11 mouse cellular contexts compared by ENCODE assay signal in the genomic region with DNA sequence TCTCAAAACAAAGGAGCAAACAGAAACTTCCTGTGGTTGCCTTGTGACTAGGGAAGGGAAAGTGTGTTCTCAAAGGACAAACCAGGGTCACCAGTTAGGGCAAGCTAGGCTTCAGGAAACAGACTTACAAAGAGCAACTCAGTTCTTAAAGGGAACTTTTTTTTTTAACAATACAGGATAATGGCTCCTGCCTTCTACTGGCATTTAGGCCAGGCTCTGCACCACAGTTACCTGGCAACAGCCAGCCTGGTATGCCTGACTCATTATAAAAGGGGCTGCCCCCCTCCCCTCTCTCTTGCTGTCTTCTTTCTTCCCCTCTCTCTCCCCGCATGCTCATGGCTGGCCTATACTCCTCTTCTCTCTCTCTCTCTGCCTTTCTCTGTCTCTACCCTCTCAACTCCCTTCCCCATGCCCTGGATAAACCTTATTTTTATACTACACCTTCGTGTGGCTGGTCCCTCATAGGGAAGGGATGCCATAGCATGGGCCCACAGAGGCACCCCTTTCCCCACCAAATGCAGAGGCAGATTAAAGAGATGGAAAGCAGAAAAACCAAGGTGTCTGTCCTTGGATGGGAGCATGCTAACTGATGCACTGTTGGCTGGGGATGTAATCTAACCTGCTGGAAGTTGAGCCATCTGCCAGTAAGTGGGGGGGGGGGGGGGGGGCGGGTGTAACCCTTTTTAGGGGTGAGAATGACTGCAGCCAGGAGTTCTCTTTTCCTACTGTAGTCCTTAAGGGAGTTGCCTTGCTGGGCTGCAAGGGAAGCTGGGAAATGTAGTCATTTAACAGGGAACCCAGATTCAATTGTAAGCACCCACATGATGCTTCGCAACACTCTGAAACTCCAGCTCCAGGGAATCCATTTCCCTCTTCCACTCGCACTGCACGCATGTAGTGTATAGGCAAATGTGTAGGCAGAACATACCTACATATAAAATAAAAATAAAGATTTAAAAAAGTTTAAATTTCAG. TPM values are rescaled to one million over a fixed set of nuclear protein-coding genes. Genes with fewer than 3 reads are reported as not detected.
DNase-seq lines count a peak whose midpoint lies in the region; ATAC-seq and TF ChIP-seq lines count a peak whose summit lies in the region.
"Had no signal": no experiment of that assay in that cellular context is flagged by ENCODE, and none has a peak within 500 bp of the region (broad histone marks: within the 10 kb centered on the region; RNA-seq: fewer than 3 reads in every experiment).

No protein-coding gene starts in this region.

- ATAC-seq in forebrain, embryonic 13.5 days, result peak; percentile 77; the same call in 1 of the 2 replicates
- ATAC-seq in midbrain, embryonic 11.5 days (ENCODE audit: low FRiP score), result peak; percentile 93

- TF ChIP-seq EP300 in heart, adult 2 months (IDR thresholded peaks at IDR 0.05; ENCODE audit: insufficient read depth, low read depth, low read length), result no peak
- no peak for TF ChIP-seq EP300 in MEL (IDR thresholded peaks at IDR 0.05; ENCODE audit: low read depth in 1 of 2, low read length in 2 of 2)

- intact Hi-C loops in heart, adult 2 months (cut with DNase I), result loop anchor here (2.0 kb wide), 1 partner anchor 14 kb away; the partner anchor contains the start of gene Ifitm3
- intact Hi-C loops in heart, postnatal 36 days (cut with DNase I), result no loop called here
- intact Hi-C loops in left cerebral cortex, postnatal 4 days (cut with DNase I), result no loop called here

- peaks cover 2% of the 10 kb centered on the region; the same call in 1 of the 2 replicates for H3K36me3 ChIP-seq in heart, adult 2 months (ENCODE audit: control insufficient read depth, insufficient read depth, low read length)
- no peaks in the 10 kb centered on the region for H3K36me3 ChIP-seq in MEL (ENCODE audit: control insufficient read depth in 1 of 2, insufficient read depth in 2 of 2, low read length in 2 of 2)
- H3K36me3 ChIP-seq in forebrain, embryonic 13.5 days (ENCODE audit: poor library complexity, severe bottlenecking), result no peaks in the 10 kb centered on the region
- H3K36me3 ChIP-seq in midbrain, embryonic 11.5 days (ENCODE audit: control insufficient read depth, insufficient read depth, low read length), result no peaks in the 10 kb centered on the region
- H3K36me3 ChIP-seq: embryonic facial prominence, embryonic 15.5 days had no signal

- TF ChIP-seq POLR2A in heart, adult 2 months (IDR thresholded peaks at IDR 0.05; ENCODE audit: insufficient read depth, low read depth, low read length), result no peak
- no peak for TF ChIP-seq POLR2A in MEL (IDR thresholded peaks at IDR 0.05; ENCODE audit: control insufficient read depth in 1 of 2, insufficient read depth in 1 of 2, low read depth in 1 of 2, low read length in 2 of 2, poor library complexity in 1 of 2)

- peak overlapping the region; percentile 28 for H3K27ac ChIP-seq in heart, adult 2 months
- H3K27ac ChIP-seq in MEL (ENCODE audit: control insufficient read depth, low read depth, low read length), result no peak overlapping the region
- peak overlapping the region; percentile 77 for H3K27ac ChIP-seq in forebrain, embryonic 13.5 days
- peak overlapping the region; percentile 81 for H3K27ac ChIP-seq in midbrain, embryonic 11.5 days (ENCODE audit: low read depth, low read length)
- H3K27ac ChIP-seq: embryonic facial prominence, embryonic 15.5 days had no signal

- H3K79me2 ChIP-seq in heart, adult 2 months (replicated peaks; ENCODE audit: control insufficient read depth, insufficient read depth, low read length), result no peaks in the 10 kb centered on the region
- H3K79me2 ChIP-seq in MEL (ENCODE audit: control insufficient read depth, insufficient read depth, low read length, poor library complexity), result no peaks in the 10 kb centered on the region

- TF ChIP-seq CTCF in heart, adult 2 months (IDR thresholded peaks at IDR 0.05), result no peak
- no peak for TF ChIP-seq CTCF in MEL (IDR thresholded peaks at IDR 0.05 in 2 of 3, conservative IDR thresholded peaks at IDR 0.05 in 1 of 3; ENCODE audit: control insufficient read depth in 1 of 3, insufficient read depth in 1 of 3, low read depth in 2 of 3, low read length in 3 of 3, poor library complexity in 1 of 3, severe bottlenecking in 1 of 3)

- H3K4me2 ChIP-seq in forebrain, embryonic 13.5 days, result no peak overlapping the region
- peak overlapping the region; percentile 14; the same call in 1 of the 2 replicates for H3K4me2 ChIP-seq in midbrain, embryonic 11.5 days
- H3K4me2 ChIP-seq: embryonic facial prominence, embryonic 15.5 days had no signal

- 71% methylated on average over 5 of the region's 6 CpGs for WGBS in heart, adult 2 months
- 12% methylated on average over 6 of the region's 6 CpGs for WGBS in forebrain, embryonic 13.5 days
- 23% methylated on average over 6 of the region's 6 CpGs for WGBS in midbrain, embryonic 11.5 days

- H3K27me3 ChIP-seq in heart, adult 2 months (ENCODE audit: control insufficient read depth, insufficient read depth, low read length), result no peaks in the 10 kb centered on the region
- peaks cover 3 to 4% of the 10 kb centered on the region in 2 experiments; a peak in 3 of 4 replicates for H3K27me3 ChIP-seq in MEL (ENCODE audit: control insufficient read depth in 1 of 2, insufficient read depth in 2 of 2, low read length in 2 of 2)
- H3K27me3 ChIP-seq in forebrain, embryonic 13.5 days, result no peaks in the 10 kb centered on the region
- no peaks in the 10 kb centered on the region for H3K27me3 ChIP-seq in midbrain, embryonic 11.5 days (ENCODE audit: control insufficient read depth, insufficient read depth, low read length)
- H3K27me3 ChIP-seq: embryonic facial prominence, embryonic 15.5 days had no signal

- H3K9ac ChIP-seq in heart, adult 2 months (ENCODE audit: low read depth, low read length), result no peak overlapping the region
- H3K9ac ChIP-seq in MEL (ENCODE audit: control insufficient read depth, low read depth, low read length, poor library complexity, severe bottlenecking), result no peak overlapping the region
- H3K9ac ChIP-seq in forebrain, embryonic 13.5 days, result no peak overlapping the region; the same call in 1 of the 2 replicates
- peak overlapping the region; percentile 51 for H3K9ac ChIP-seq in midbrain, embryonic 11.5 days (ENCODE audit: low read length)
- H3K9ac ChIP-seq: embryonic facial prominence, embryonic 15.5 days had no signal

- peaks cover 8% of the 10 kb centered on the region for H3K4me1 ChIP-seq in heart, adult 2 months (ENCODE audit: control insufficient read depth, insufficient read depth, low read length)
- H3K4me1 ChIP-seq in MEL (ENCODE audit: control insufficient read depth in 1 of 2, insufficient read depth in 2 of 2, low read length in 2 of 2), result no peaks in the 10 kb centered on the region
- H3K4me1 ChIP-seq in forebrain, embryonic 13.5 days, result peaks cover 20% of the 10 kb centered on the region
- H3K4me1 ChIP-seq in midbrain, embryonic 11.5 days (ENCODE audit: control insufficient read depth, insufficient read depth, low read length), result peaks cover 12% of the 10 kb centered on the region
- H3K4me1 ChIP-seq: embryonic facial prominence, embryonic 15.5 days had no signal

- no peak for TF ChIP-seq RAD21 in MEL (IDR thresholded peaks at IDR 0.05; ENCODE audit: low read depth, low read length)

- no peak for DNase-seq in heart, adult 2 months
- no peak for DNase-seq in heart, postnatal 36 days
- no peak for DNase-seq in MEL (ENCODE audit: low read depth, low spot score)
- peak; percentile 91 for DNase-seq in midbrain, embryonic 11.5 days (ENCODE audit: low spot score, missing footprints)
- DNase-seq in spleen, postnatal 10 days (ENCODE audit: low spot score in 2 of 2), result no peak
- no peak for DNase-seq in left cerebral cortex, postnatal 4 days
- no peak for DNase-seq in layer of hippocampus, postnatal 14 days (ENCODE audit: low spot score in 2 of 2)

- H3K9me3 ChIP-seq in MEL (replicated peaks; ENCODE audit: insufficient read depth, low read length), result no peaks in the 10 kb centered on the region
- H3K9me3 ChIP-seq in forebrain, embryonic 13.5 days (replicated peaks), result no peaks in the 10 kb centered on the region
- H3K9me3 ChIP-seq in midbrain, embryonic 11.5 days (ENCODE audit: control insufficient read depth, low read length), result no peaks in the 10 kb centered on the region
- H3K9me3 ChIP-seq: embryonic facial prominence, embryonic 15.5 days had no signal

- H3K4me3 ChIP-seq in heart, adult 2 months, result no peak overlapping the region
- H3K4me3 ChIP-seq in MEL (ENCODE audit: control insufficient read depth in 1 of 2, insufficient read depth in 1 of 2, low read depth in 2 of 2, low read length in 2 of 2), result no peak overlapping the region
- H3K4me3 ChIP-seq in forebrain, embryonic 13.5 days, result no peak overlapping the region
- no peak overlapping the region for H3K4me3 ChIP-seq in midbrain, embryonic 11.5 days (ENCODE audit: low read depth, low read length)
- H3K4me3 ChIP-seq: embryonic facial prominence, embryonic 15.5 days had no signal

RNA-seq across cellular contexts. Expression of gene Gm17387, which starts 3.8 kb away (rescaled TPM):
- total RNA-seq in heart, adult 2 months (2021), result not detected
- polyA plus RNA-seq in heart, adult 2 months (2012; rRNA removed), result not detected in 2 replicates
- not detected for total RNA-seq in heart, postnatal 36 days (2021)
- total RNA-seq in MEL (2012; rRNA removed), result not detected in 2 replicates
- not detected for polyA plus RNA-seq in MEL (2012; ENCODE audit: insufficient read depth in 1 of 2, insufficient read length in 2 of 2, low read depth in 1 of 2, low replicate concordance in 2 of 2, missing spikeins in 1 of 2)
- not detected in 2 replicates for polyA plus RNA-seq in forebrain, embryonic 13.5 days (2015; fragmentation: Nextera tagmentation; extraction: Ambion mirVana)
- polyA plus RNA-seq in midbrain, embryonic 11.5 days (2014; fragmentation: Nextera tagmentation; extraction: Ambion mirVana), result not detected in 2 replicates
- not detected for total RNA-seq in left cerebral cortex, postnatal 4 days (2021)
- not detected for total RNA-seq in layer of hippocampus, postnatal 14 days (2021)
- total RNA-seq: left cerebral cortex, adult 8-10 months had no signal
- polyA plus RNA-seq: C2C12; embryonic facial prominence, embryonic 15.5 days had no signal

RNA-seq across cellular contexts. Expression of gene Ifitm6, which starts 7.4 kb away (rescaled TPM):
- total RNA-seq in heart, adult 2 months (2021), result 1 to 10 TPM in 1 of 2 experiments, under 1 TPM in 1; 0.36 to 1.0 TPM
- 4.6 and 5.1 TPM in 2 replicates for polyA plus RNA-seq in heart, adult 2 months (2012; rRNA removed)
- total RNA-seq in heart, postnatal 36 days (2021), result 1 to 10 TPM in 1 of 2 experiments, under 1 TPM in 1; 0.47 to 1.0 TPM
- total RNA-seq in MEL (2012; rRNA removed), result not detected in 2 replicates
- polyA plus RNA-seq in MEL (2012; ENCODE audit: insufficient read depth in 1 of 2, insufficient read length in 2 of 2, low read depth in 1 of 2, low replicate concordance in 2 of 2, missing spikeins in 1 of 2), result not detected
- polyA plus RNA-seq in forebrain, embryonic 13.5 days (2015; fragmentation: Nextera tagmentation; extraction: Ambion mirVana), result not detected in 2 replicates
- not detected in 2 replicates for polyA plus RNA-seq in midbrain, embryonic 11.5 days (2014; fragmentation: Nextera tagmentation; extraction: Ambion mirVana)
- total RNA-seq in left cerebral cortex, postnatal 4 days (2021), result not detected
- not detected for total RNA-seq in layer of hippocampus, postnatal 14 days (2021)

RNA-seq across cellular contexts. Expression of gene Ifitm3, which starts 14.6 kb away (rescaled TPM):
- 100 to 1,000 TPM; 115 to 123 TPM for total RNA-seq in heart, adult 2 months (2021)
- polyA plus RNA-seq in heart, adult 2 months (2012; rRNA removed), result 274 and 332 TPM in 2 replicates
- total RNA-seq in heart, postnatal 36 days (2021), result 100 to 1,000 TPM; 113 to 167 TPM
- 4.2 and 6.4 TPM in 2 replicates for total RNA-seq in MEL (2012; rRNA removed)
- 10 to 100 TPM in 1 of 2 experiments, not detected in 1; 12.8 TPM for polyA plus RNA-seq in MEL (2012; ENCODE audit: insufficient read depth in 1 of 2, insufficient read length in 2 of 2, low read depth in 1 of 2, low replicate concordance in 2 of 2, missing spikeins in 1 of 2)
- 12.7 and 18.1 TPM in 2 replicates for polyA plus RNA-seq in forebrain, embryonic 13.5 days (2015; fragmentation: Nextera tagmentation; extraction: Ambion mirVana)
- polyA plus RNA-seq in midbrain, embryonic 11.5 days (2014; fragmentation: Nextera tagmentation; extraction: Ambion mirVana), result 13.5 and 14.0 TPM in 2 replicates
- 10 to 100 TPM in 1 of 2 experiments, 1 to 10 TPM in 1; 8.9 to 12.8 TPM for total RNA-seq in left cerebral cortex, postnatal 4 days (2021)
- 10 to 100 TPM in 1 of 2 experiments, 1 to 10 TPM in 1; 6.9 to 13.0 TPM for total RNA-seq in layer of hippocampus, postnatal 14 days (2021)

RNA-seq across cellular contexts. Expression of gene B4galnt4, which starts 35.8 kb away (rescaled TPM):
- under 1 TPM in 1 of 2 experiments, not detected in 1; 0.07 TPM for total RNA-seq in heart, adult 2 months (2021)
- polyA plus RNA-seq in heart, adult 2 months (2012; rRNA removed), result 0.04 and 0.06 TPM in 2 replicates
- total RNA-seq in heart, postnatal 36 days (2021), result not detected
- 0.78 and 0.81 TPM in 2 replicates for total RNA-seq in MEL (2012; rRNA removed)
- 1 to 10 TPM in 1 of 2 experiments, not detected in 1; 8.0 TPM for polyA plus RNA-seq in MEL (2012; ENCODE audit: insufficient read depth in 1 of 2, insufficient read length in 2 of 2, low read depth in 1 of 2, low replicate concordance in 2 of 2, missing spikeins in 1 of 2)
- polyA plus RNA-seq in forebrain, embryonic 13.5 days (2015; fragmentation: Nextera tagmentation; extraction: Ambion mirVana), result 33.0 and 34.7 TPM in 2 replicates
- 18.8 and 19.5 TPM in 2 replicates for polyA plus RNA-seq in midbrain, embryonic 11.5 days (2014; fragmentation: Nextera tagmentation; extraction: Ambion mirVana)
- 100 to 1,000 TPM; 132 to 150 TPM for total RNA-seq in left cerebral cortex, postnatal 4 days (2021)
- total RNA-seq in layer of hippocampus, postnatal 14 days (2021), result 10 to 100 TPM; 90.0 to 97.9 TPM

RNA-seq across cellular contexts. Expression of gene Pkp3, which starts 52.9 kb away (rescaled TPM):
- under 1 TPM; 0.20 to 0.21 TPM for total RNA-seq in heart, adult 2 months (2021)
- polyA plus RNA-seq in heart, adult 2 months (2012; rRNA removed), result 0.35 and 1.6 TPM in 2 replicates
- total RNA-seq in heart, postnatal 36 days (2021), result not detected
- not detected in 2 replicates for total RNA-seq in MEL (2012; rRNA removed)
- not detected for polyA plus RNA-seq in MEL (2012; ENCODE audit: insufficient read depth in 1 of 2, insufficient read length in 2 of 2, low read depth in 1 of 2, low replicate concordance in 2 of 2, missing spikeins in 1 of 2)
- 0.25 TPM in 1 of 2 replicates, not detected in the other for polyA plus RNA-seq in forebrain, embryonic 13.5 days (2015; fragmentation: Nextera tagmentation; extraction: Ambion mirVana)
- polyA plus RNA-seq in midbrain, embryonic 11.5 days (2014; fragmentation: Nextera tagmentation; extraction: Ambion mirVana), result 0.82 and 0.84 TPM in 2 replicates
- not detected for total RNA-seq in left cerebral cortex, postnatal 4 days (2021)
- total RNA-seq in layer of hippocampus, postnatal 14 days (2021), result not detected

Comparison
In these comparisons a context has a peak if more than half of its experiments do, and no peak if none do; other contexts are left out.
1. RNA of gene Ifitm3, which starts 14.6 kb away (total RNA-seq): 113 to 167 TPM in heart, postnatal 36 days and 115 to 123 TPM in heart, adult 2 months; 6.9 to 13.0 TPM in layer of hippocampus, postnatal 14 days, 8.9 to 12.8 TPM in left cerebral cortex, postnatal 4 days and 4.2 to 6.4 TPM in MEL; every median in the first group is over 4 times any median in the second.